Mouse (Mus musculus) kidney, embryonic 14.5 days (tissue): ENCODE data around the gene Gm4881. TPM values are rescaled to one million over a fixed set of nuclear protein-coding genes. Genes with fewer than 3 reads are reported as not detected.

ENCODE experiments used
- ATAC-seq: fragments of 200-750 bp; cut with Nextera tagmentation; 2 replicates; pipeline ENCODE4 v1.8.0; 2017; ENCODE audit warnings: moderate number of reproducible peaks, mild to moderate bottlenecking, moderate TSS enrichment, moderate library complexity; ENCODE audit not compliant: low FRiP score, low TSS enrichment
- H3K27ac ChIP-seq: fragments of 300-500 bp; sonication (generic); 2 replicates; pipeline ENCODE4 v1.5.1; 2014; ENCODE audit warnings: low read depth, mild to moderate bottlenecking, low read length, moderate library complexity, mixed read lengths
- H3K27me3 ChIP-seq: fragments of 300-500 bp; sonication (generic); 2 replicates; pipeline ENCODE4 v1.6.1; 2014; ENCODE audit warnings: mild to moderate bottlenecking, low read length; ENCODE audit not compliant: control insufficient read depth, insufficient read depth
- H3K36me3 ChIP-seq: fragments of 300-500 bp; sonication (generic); 2 replicates; pipeline ENCODE4 v1.6.1; 2014; ENCODE audit warnings: low read length, mixed read lengths; ENCODE audit not compliant: control insufficient read depth, insufficient read depth
- H3K4me1 ChIP-seq: fragments of 300-500 bp; sonication (generic); 2 replicates; pipeline ENCODE4 v1.6.1; 2014; ENCODE audit warnings: low read length, mixed read lengths; ENCODE audit not compliant: control insufficient read depth, insufficient read depth
- H3K4me2 ChIP-seq: fragments of 300-500 bp; sonication (generic); replicated peaks from 2 replicates; pipeline ENCODE4 v1.6.1; 2014; ENCODE audit warnings: low read depth, mild to moderate bottlenecking, low read length
- H3K4me3 ChIP-seq: fragments of 300-500 bp; sonication (generic); 2 replicates; pipeline ENCODE4 v1.5.1; 2014; ENCODE audit warnings: mild to moderate bottlenecking, low read length
- H3K9ac ChIP-seq: fragments of 300-500 bp; sonication (generic); 2 replicates; pipeline ENCODE4 v1.6.1; 2014; ENCODE audit warnings: low read depth, mild to moderate bottlenecking, low read length, moderate library complexity
- H3K9me3 ChIP-seq: fragments of 300-500 bp; sonication (generic); 2 replicates; pipeline ENCODE4 v1.6.1; 2016; ENCODE audit warnings: low read length; ENCODE audit not compliant: control insufficient read depth
- WGBS: fragments of 180-500 bp; shearing (Covaris S2); extraction: QIAGEN DNeasy Blood & Tissue Kit; methylation state at CpG from one replicate; pipeline ENCODE4 v1.1.7; 2014; 5-methylcytosine and 5-hydroxymethylcytosine counted together
- polyA plus RNA-seq: library from polyadenylated mRNA; unstranded; fragments of >200 nt; fragmentation: Nextera tagmentation; extraction: Ambion mirVana; gene quantifications from 2 replicates; pipeline ENCODE4 v1.2.1, GENCODE M21; 2014

Gm4881 gene
- polyA plus RNA-seq, 1 experiment from 2014 or later = not detected

DNA sequence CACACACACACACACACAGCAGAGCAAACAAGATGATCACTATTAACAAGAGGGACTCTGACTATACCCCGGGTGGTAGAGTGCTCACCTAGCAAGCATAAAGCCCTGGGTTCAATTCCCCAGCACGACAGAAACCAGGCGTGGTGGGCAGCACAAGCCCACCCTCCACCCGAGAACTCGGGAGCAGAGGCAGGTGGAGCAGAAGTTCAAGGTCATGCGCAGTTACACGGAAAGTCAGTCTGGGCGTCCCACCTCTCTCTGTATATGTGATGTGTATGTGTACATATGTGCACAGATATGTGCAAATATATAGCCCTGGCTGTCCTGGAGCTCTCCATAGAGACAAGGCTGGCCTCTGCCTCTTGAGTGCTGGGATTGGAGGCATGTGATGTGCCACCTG, 23.7 kb upstream of the Gm4881 start:
- no peak overlapping the region for H3K4me3 ChIP-seq
- no peaks in the 10 kb centered on the region for H3K36me3 ChIP-seq
- 0 out of 2 replicates have a peak, but pooled peaks cover 7% of the 10 kb centered on the region for H3K4me1 ChIP-seq
- no peaks in the 10 kb centered on the region for H3K9me3 ChIP-seq
- no peaks in the 10 kb centered on the region for H3K27me3 ChIP-seq
- H3K27ac ChIP-seq = no peak overlapping the region
- 87% methylated on average over 8 of the region's 8 CpGs for WGBS
- H3K4me2 ChIP-seq = no peak overlapping the region
- no peak overlapping the region for H3K9ac ChIP-seq
- no peak for ATAC-seq

DNA sequence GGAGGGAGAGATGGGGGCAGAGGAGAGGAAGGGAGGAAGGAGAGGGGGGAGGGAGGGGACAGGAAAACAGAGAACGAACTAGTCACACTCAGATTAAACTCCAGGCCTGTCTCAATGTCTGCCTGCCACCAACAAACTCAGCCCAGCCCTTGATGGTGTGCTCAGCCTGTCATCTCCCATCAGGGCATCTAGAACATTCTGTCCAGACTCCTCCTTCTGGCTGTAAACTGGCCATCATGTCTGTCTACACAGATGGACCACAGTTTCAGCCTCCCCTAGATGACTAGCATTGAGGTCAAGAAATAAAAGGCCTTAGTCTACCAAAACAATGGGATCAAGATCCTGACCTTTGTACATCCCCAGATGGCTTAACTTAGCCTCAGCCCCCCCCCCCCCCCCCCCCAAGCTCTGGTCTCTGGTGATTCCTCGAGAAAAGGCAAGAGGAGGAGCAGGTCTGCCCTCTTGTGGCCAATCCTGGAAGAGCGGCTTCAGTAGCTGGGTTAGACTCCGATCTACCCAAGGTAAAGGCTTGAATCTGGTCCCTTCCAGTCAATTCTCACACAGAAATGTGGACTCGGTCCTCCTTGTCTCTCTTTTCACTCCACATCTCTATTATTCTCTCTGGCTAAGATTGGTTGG, 20.7 kb upstream of the Gm4881 start:
- 13% methylated on average over 5 of the region's 5 CpGs for WGBS
- no peak overlapping the region for H3K4me2 ChIP-seq
- H3K4me1 ChIP-seq = no peaks in the 10 kb centered on the region
- 0 out of 2 replicates have a peak, but pooled peaks have one; percentile 29 for ATAC-seq
- H3K27ac ChIP-seq = no peak overlapping the region
- H3K36me3 ChIP-seq = no peaks in the 10 kb centered on the region
- no peak overlapping the region for H3K9ac ChIP-seq
- H3K4me3 ChIP-seq = no peak overlapping the region
- H3K9me3 ChIP-seq = no peaks in the 10 kb centered on the region
- H3K27me3 ChIP-seq = no peaks in the 10 kb centered on the region

DNA sequence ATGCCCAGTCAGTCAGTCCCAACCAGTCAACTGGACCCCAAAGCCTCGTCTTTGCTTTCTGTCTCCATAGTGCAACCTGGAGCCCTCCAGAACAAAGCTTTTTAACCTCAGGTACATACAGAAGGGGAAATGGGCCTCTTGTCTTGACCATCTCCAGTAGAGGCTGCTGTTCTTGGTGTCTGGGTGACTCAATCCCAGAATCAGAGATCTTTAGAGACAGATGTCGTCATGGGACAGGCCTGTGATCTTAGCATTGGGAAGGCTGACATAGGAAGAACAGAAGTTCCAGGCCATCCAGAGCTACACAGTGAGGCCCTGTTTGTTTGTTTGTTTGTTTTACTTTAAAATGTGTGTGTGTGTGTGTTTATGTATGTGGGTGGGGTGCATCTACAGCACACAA, 20.0 kb upstream of the Gm4881 start:
- WGBS = 88% methylated on average over 2 of the region's 2 CpGs
- H3K9ac ChIP-seq = no peak overlapping the region

DNA sequence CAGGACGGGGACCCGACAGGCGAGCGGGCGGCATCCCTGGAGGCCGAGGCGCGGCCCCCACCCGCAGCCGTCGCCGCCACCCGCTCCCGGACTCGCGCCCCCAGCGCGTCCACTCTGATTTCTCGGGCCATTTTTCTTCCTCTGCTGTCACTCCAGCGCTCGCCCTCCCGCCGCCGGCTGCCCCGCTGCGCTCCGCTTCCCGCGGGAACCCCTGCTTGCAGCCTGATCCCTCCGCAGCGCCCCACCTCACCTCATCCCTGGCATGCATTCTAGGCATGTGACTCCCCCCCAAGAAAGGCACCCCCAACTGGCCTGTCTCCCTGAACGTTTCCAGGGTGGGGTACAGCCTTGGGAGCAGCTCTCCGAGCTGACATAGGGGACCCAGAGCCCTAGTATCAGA, 10.9 kb upstream of the Gm4881 start:
- H3K27ac ChIP-seq = no peak overlapping the region
- ATAC-seq = no peak
- H3K36me3 ChIP-seq = no peaks in the 10 kb centered on the region
- H3K27me3 ChIP-seq = peaks cover 60% of the 10 kb centered on the region
- peak overlapping the region; percentile 43 for H3K4me3 ChIP-seq
- peak overlapping the region; percentile 63 for H3K4me2 ChIP-seq
- no peaks in the 10 kb centered on the region for H3K9me3 ChIP-seq
- peak overlapping the region; percentile 51; the same call in 1 of the 2 replicates for H3K9ac ChIP-seq
- WGBS = 3% methylated on average over 20 of the region's 33 CpGs
- H3K4me1 ChIP-seq = peaks cover 11% of the 10 kb centered on the region; the same call in 1 of the 2 replicates

More for the DNA sequence above, 20.0 kb upstream of the Gm4881 start:
- Histone ChIP-seq H3K27me3 (no peaks in the 10 kb centered on the region), H3K27ac (no peak overlapping the region), H3K4me1 (no peaks in the 10 kb centered on the region), H3K4me3 (no peak overlapping the region), H3K4me2 (no peak overlapping the region), H3K9me3 (no peaks in the 10 kb centered on the region), H3K36me3 (no peaks in the 10 kb centered on the region)
- ATAC-seq = no peak

DNA sequence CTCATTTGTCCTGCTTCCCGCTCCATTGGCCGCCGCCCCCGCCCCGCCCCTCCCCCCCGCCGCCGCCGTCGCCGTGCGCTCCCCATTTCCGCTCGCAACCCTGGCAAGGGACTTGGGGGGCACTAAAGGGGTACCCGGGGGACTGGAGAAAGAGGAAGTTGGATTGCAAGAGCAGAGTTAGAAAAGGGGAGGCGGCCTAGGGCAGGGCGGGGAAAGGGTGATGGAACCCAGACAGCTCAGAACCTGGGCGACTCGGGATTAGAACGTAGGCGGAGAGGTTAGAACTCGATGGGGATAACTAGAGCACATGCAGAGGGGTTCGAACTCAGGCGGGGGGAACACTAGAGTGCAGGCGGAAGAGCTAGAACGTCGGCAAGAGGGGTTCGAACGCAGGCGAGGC, 10.2 kb upstream of the Gm4881 start:
- H3K27ac ChIP-seq = no peak overlapping the region
- peaks cover 11% of the 10 kb centered on the region; the same call in 1 of the 2 replicates for H3K4me1 ChIP-seq
- H3K9ac ChIP-seq = peak overlapping the region; percentile 44
- no peaks in the 10 kb centered on the region for H3K9me3 ChIP-seq
- H3K27me3 ChIP-seq = peaks cover 68% of the 10 kb centered on the region
- H3K36me3 ChIP-seq = no peaks in the 10 kb centered on the region
- WGBS = 2% methylated on average over 30 of the region's 30 CpGs
- peak overlapping the region; percentile 43 for H3K4me3 ChIP-seq
- ATAC-seq = 0 out of 2 replicates have a peak, but pooled peaks have one; percentile 24
- peak overlapping the region; percentile 63 for H3K4me2 ChIP-seq

DNA sequence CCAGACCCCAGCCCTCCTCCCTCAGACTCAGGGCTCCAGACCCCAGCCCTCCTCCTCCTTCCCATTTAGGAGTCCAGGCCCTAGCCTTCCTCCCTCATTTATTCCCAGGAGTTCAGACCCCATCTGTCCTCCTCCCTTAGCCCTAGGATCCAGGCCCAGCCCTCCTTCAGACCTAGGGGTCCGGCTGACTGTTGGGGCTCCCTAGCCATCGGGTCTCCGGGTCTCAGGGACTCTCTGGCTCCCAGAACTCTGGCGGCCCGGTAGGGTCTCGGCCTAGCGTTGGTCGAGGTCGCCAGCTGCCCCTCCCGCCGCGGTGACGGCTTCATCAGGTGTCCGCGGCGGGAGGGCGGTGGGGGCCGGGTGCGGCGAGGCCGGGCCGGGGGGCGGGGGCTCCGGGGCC, 9.7 kb upstream of the Gm4881 start:
- H3K9me3 ChIP-seq = no peaks in the 10 kb centered on the region
- H3K36me3 ChIP-seq = no peaks in the 10 kb centered on the region
- ATAC-seq = peak; percentile 12
- H3K4me3 ChIP-seq = peak overlapping the region; percentile 43
- H3K4me2 ChIP-seq = peak overlapping the region; percentile 63
- no peak overlapping the region for H3K27ac ChIP-seq
- H3K4me1 ChIP-seq = peaks cover 11% of the 10 kb centered on the region; the same call in 1 of the 2 replicates
- WGBS = 2% methylated on average over 24 of the region's 24 CpGs
- H3K9ac ChIP-seq = peak overlapping the region; percentile 44
- H3K27me3 ChIP-seq = peaks cover 73% of the 10 kb centered on the region

DNA sequence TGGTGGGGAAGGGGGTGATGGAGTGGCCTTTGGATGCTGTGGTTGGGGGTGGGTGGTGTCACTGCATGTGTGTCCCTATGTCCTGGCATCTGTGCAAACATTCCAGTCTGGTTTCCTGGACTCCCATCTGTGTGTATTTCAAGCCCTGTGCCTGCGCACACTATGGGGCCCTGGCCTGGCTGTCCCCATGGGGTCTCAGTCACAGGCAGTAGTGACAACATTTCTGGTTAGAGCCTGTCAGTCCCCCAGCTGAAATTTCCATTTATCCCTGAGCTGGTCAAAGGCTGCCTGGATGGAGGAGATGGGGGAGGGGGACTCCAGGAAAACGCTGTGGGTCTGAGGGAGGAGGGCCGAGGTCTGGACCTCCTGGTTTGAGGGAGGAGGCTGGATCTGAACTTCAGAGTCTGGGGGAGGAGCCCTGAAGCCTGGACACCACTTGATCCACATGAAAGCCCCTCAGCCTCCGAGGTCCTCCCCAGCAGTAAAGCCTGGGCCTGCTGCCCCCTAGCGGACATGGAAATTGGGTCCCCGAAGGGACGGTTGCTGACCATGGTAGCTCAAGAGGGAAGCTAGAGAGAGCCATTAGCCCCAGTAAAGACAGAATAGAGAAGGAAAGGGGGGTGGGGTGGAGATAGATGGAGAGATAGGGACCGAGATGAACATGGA, 5.8 kb upstream of the Gm4881 start:
- Histone ChIP-seq H3K9me3 (no peaks in the 10 kb centered on the region), H3K27ac (no peak overlapping the region), H3K4me1 (peaks cover 7% of the 10 kb centered on the region; the same call in 1 of the 2 replicates), H3K4me3 (no peak overlapping the region), H3K4me2 (no peak overlapping the region), H3K36me3 (no peaks in the 10 kb centered on the region), H3K9ac (no peak overlapping the region), H3K27me3 (peaks cover 91% of the 10 kb centered on the region)
- 2% methylated on average over 8 of the region's 8 CpGs for WGBS
- ATAC-seq = peak; percentile 68

DNA sequence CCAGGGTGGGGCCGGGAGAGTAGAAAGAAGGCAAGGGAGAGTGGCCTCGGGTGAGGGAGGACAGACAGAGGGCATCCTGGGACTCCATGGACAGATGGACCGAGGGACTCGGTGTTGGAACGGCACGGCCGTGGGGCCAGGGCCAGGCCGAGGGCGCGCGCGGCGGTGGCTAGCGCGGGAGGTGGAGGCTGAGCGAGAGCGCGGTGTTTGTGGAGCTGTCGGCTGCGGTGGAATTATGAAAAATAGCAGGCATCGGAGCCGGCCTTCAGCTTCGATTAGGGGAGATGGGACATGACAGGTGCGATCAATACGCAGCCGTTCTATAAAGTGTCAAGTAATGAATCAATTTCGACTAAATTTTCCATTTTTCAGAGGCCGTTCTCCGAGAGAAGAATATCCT, 4.5 kb upstream of the Gm4881 start:
- Histone ChIP-seq H3K27me3 (peaks cover 91% of the 10 kb centered on the region), H3K4me1 (peaks cover 3% of the 10 kb centered on the region; the same call in 1 of the 2 replicates), H3K4me3 (no peak overlapping the region), H3K9me3 (no peaks in the 10 kb centered on the region), H3K4me2 (no peak overlapping the region), H3K9ac (no peak overlapping the region), H3K36me3 (no peaks in the 10 kb centered on the region), H3K27ac (no peak overlapping the region)
- WGBS = 2% methylated on average over 29 of the region's 29 CpGs
- ATAC-seq = no peak
